Mouse (Mus musculus) lung, adult 2 months (tissue): Measurements from ENCODE around the gene Def6. TPM values are rescaled to one million over a fixed set of nuclear protein-coding genes. Genes with fewer than 3 reads are reported as not detected.
A peak's percentile ranks its signal among the peaks of the same experiment; 100 is the strongest.

ENCODE experiments used
- DNase-seq: peaks from one replicate; pipeline ENCODE4 v3.0.0; 2022
- H3K4me1 ChIP-seq: fragments of 200-500 bp; 2 replicates; pipeline ENCODE4 v1.6.1; 2011; ENCODE audit warnings: low read length; ENCODE audit not compliant: control insufficient read depth, insufficient read depth
- H3K4me3 ChIP-seq: fragments of 200-500 bp; replicated peaks from 2 replicates; pipeline ENCODE3; 2011; ENCODE audit warnings: low read depth, mild to moderate bottlenecking, control low read depth, low read length; ENCODE audit errors: extremely low read depth
- CTCF ChIP-seq: fragments of 200-500 bp; IDR thresholded peaks from 2 replicates; pipeline ENCODE4 v1.5.1; 2011; ENCODE audit warnings: mild to moderate bottlenecking, low read length, control low read depth; ENCODE audit not compliant: insufficient read depth
- POLR2A ChIP-seq: fragments of 200-500 bp; IDR thresholded peaks from 2 replicates; pipeline ENCODE4 v1.6.1; 2011; ENCODE audit warnings: low read depth, mild to moderate bottlenecking, control low read depth, low read length, borderline replicate concordance; ENCODE audit errors: extremely low read depth
- WGBS: fragments of 180-500 bp; shearing (Covaris S2); methylation state at CpG from one replicate; pipeline ENCODE4 v1.1.7; 2018; 5-methylcytosine and 5-hydroxymethylcytosine counted together
- polyA plus RNA-seq: library from polyadenylated mRNA; depleted of rRNA; stranded (reverse); fragments of >200 nt; gene quantifications from 2 replicates; pipeline ENCODE4 v1.2.3, GENCODE M21; 2012

Def6 gene
- polyA plus RNA-seq, 1 experiment = 22.0 TPM

DNA sequence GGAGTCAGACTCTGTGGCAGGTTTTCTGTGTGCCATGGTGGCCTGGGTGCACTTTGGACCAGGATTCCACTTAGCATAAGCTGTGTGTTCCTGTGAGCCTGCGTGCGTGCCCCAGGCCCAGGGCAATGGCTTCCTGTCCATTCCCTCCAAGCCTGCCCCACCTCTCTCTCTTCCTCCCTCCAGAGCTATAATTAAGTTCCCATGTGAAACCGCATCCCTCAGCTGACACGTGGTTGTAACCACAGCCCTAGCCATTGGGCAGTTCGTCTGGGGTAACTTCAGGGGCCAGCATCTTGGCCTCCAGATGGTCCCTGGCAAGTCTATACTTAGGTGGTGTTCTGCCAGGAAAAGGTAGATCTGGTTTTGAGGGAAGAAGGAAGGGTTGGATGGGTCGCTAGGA, 40.0 kb downstream of the Def6 start:
- H3K4me1 ChIP-seq = peaks cover 11% of the 10 kb centered on the region
- no peak for DNase-seq
- no peak overlapping the region for H3K4me3 ChIP-seq
- 40% methylated on average over 6 of the region's 6 CpGs for WGBS
- TF ChIP-seq CTCF = no peak
- no peak for TF ChIP-seq POLR2A

DNA sequence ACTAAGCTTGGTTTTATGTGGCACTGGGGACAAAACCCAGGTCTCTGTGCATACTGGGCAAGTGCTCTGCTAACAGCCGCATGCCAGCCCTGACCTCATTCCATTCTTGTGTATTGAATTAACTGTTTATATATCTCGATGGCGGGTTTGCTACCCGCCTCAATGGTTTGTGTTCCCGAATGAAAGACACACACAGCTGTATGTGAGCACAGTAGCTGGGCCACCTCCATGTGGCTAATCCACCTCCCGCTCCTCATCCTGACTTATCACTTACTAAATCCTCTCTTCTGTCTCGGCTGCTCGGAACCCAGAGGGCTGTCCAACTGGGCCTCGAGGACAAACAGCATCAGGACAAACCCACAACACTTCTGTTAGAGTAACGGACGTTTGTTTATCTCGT, 41.5 kb downstream of the Def6 start:
- 37% methylated on average over 12 of the region's 12 CpGs for WGBS
- no peak for TF ChIP-seq CTCF
- TF ChIP-seq POLR2A = no peak
- peaks cover 11% of the 10 kb centered on the region for H3K4me1 ChIP-seq

DNA sequence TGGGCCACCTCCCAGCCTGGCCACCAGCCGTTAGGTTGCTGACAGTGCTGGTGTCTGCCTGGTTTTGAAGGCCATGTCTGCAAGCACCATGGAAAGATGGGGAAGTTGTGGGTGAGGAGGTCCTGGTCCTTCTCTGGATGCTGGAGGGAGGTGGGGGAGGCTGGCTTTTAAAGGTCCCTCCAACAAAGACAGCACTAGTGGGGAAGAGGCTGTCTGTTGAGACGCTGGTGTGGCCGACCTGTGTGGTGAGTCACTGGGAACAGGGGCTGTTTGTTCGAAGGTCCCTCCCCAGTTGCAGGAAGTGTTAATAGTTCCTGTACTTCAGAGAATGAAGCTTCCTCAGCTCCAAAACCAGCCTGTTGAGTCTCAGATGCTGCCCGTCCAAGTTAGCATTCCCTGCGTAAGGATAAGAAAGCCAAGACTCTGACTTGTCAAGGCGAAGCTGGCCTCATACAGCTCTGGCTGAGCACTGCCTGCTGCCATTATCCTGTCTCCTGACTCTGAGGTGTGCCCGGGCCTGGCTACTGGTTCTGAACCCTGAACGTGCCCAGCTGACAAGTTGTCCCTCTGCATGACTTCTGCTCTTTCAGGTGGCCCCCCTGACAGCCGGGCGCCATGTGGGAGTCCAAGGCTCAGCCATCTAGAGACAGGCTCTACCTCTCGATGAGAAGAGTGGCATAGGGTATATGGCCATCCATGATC, 44.2 kb downstream of the Def6 start:
- Histone ChIP-seq H3K4me3 (no peak overlapping the region), H3K4me1 (peaks cover 16% of the 10 kb centered on the region)
- WGBS = 70% methylated on average over 12 of the region's 12 CpGs
- TF ChIP-seq POLR2A (no peak), CTCF (no peak)
- no peak for DNase-seq

More for the DNA sequence above, 41.5 kb downstream of the Def6 start:
- H3K4me3 ChIP-seq = no peak overlapping the region
- no peak for DNase-seq

GRCm38 (mm10) chr17:28252281-28252648, 44.7 kb downstream of the Def6 start:
- WGBS = 63% methylated on average over 5 of the region's 5 CpGs
- TF ChIP-seq POLR2A = no peak
- TF ChIP-seq CTCF = no peak
- Histone ChIP-seq H3K4me1 (peaks cover 17% of the 10 kb centered on the region), H3K4me3 (no peak overlapping the region)
- DNase-seq = no peak

DNA sequence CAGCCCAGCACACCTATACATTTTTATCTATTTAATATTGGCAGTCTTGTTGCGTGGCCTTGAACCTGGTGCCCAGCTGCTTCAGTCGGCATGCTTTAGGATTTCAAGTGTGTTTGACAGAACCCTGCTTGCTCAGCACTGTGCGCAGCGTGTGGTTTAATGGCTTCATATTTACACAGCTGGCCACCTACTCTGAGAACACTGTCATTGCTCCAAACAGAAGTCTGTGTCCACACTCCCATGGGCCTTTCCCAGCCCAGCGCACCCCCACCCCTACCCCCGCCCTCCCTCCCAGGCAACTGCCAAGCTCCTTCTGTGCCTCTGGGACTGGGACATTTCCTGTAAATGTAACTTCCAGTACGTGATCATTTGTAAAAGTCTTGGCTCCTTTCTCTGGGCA, 45.6 kb downstream of the Def6 start:
- DNase-seq = no peak
- peaks cover 11% of the 10 kb centered on the region for H3K4me1 ChIP-seq
- WGBS = 53% methylated on average over 7 of the region's 7 CpGs

GRCm38 (mm10) chr17:28254804-28255203, 47.2 kb downstream of the Def6 start:
- Histone ChIP-seq H3K4me3 (no peak overlapping the region), H3K4me1 (peaks cover 8% of the 10 kb centered on the region)
- TF ChIP-seq CTCF = no peak
- TF ChIP-seq POLR2A = no peak
- 79% methylated on average over 4 of the region's 4 CpGs for WGBS
- no peak for DNase-seq

More for the DNA sequence above, 45.6 kb downstream of the Def6 start:
- H3K4me3 ChIP-seq = no peak overlapping the region
- TF ChIP-seq CTCF (no peak), POLR2A (no peak)

DNA sequence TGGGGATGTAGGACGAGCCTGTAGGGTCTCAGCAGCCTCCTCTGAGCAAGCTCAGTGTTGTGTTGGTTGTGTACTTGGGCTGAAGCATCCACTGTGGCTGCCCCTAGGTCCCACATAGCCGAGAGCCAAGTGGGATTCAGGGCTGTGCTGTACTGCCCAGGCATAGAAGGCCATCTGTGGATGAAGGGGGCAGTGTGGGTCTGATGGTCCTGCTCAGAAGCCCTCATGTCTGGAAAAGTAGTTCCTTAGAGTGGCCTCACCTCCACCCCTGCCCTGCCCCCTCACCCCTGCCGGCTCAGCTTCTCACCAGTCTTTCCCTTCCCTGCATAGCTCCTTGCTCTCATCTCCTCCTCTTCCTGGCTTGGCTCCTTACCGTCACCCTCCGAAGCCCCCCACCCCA, 48.1 kb downstream of the Def6 start:
- H3K4me1 ChIP-seq = peaks cover 8% of the 10 kb centered on the region
- TF ChIP-seq POLR2A (no peak), CTCF (no peak)
- no peak overlapping the region for H3K4me3 ChIP-seq
- no peak for DNase-seq
- 42% methylated on average over 5 of the region's 5 CpGs for WGBS

DNA sequence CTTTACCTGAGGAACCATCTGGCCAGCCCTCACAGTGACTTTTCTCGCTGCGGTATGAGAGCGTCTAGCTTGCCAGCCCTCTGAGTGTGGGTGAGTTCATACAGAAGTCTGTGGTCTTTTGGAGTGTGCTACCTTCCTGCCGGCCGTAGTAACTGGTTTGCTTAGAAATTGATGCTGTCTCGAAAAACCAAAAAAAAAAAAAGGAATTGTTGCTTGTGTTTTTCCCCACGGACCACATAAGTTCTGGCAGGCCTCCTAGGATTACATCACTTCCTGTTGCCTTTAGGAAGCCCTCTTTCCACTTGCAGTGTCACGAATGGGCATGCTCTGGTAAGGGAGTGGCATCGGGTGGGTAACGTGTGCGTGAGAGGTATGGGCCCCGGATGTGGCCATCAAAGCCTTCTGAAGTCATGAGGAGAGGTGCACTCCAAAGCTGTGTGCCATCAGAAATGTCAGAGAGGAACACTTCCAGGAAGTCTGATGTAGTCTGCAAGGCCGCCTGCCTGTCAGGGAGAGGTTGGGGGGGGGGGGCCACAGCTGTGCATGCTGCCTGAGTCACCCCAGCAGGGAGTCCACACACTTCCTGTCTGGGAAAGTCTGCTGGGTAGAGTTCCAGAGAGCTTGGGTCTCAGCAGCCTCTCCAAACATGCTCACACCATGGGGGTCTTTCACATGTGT, 49.2 kb downstream of the Def6 start:
- peak overlapping the region; percentile 40 for H3K4me3 ChIP-seq
- TF ChIP-seq POLR2A (no peak), CTCF (no peak)
- H3K4me1 ChIP-seq = peaks cover 8% of the 10 kb centered on the region
- DNase-seq = peak; percentile 37
- WGBS = 7% methylated on average over 13 of the region's 13 CpGs

DNA sequence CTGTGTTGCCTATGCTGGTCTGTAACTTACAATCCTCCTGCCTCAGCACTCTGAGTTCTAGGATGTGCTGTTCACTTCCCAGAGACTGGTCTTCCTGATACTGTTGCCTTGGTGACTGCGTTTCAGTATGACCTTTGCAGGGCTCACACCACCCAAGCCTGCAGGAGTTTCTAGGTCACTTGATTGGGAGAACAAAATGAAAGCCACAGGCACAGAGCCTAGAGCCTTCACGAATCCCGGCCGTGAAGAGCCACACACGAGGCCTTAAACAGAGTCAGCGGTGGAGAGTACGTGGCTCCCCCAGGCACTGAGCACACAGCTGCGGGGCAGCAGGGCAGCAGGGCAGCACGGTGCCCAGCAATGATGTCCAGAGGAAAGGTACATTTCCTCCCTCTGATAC, 50.7 kb downstream of the Def6 start:
- Histone ChIP-seq H3K4me3 (no peak overlapping the region), H3K4me1 (peaks cover 8% of the 10 kb centered on the region)
- no peak for TF ChIP-seq CTCF
- TF ChIP-seq POLR2A = no peak
- WGBS = 86% methylated on average over 9 of the region's 9 CpGs
- no peak for DNase-seq
